Comparison of ENCODE assay signal across 17 mouse cellular contexts in the genomic region with DNA sequence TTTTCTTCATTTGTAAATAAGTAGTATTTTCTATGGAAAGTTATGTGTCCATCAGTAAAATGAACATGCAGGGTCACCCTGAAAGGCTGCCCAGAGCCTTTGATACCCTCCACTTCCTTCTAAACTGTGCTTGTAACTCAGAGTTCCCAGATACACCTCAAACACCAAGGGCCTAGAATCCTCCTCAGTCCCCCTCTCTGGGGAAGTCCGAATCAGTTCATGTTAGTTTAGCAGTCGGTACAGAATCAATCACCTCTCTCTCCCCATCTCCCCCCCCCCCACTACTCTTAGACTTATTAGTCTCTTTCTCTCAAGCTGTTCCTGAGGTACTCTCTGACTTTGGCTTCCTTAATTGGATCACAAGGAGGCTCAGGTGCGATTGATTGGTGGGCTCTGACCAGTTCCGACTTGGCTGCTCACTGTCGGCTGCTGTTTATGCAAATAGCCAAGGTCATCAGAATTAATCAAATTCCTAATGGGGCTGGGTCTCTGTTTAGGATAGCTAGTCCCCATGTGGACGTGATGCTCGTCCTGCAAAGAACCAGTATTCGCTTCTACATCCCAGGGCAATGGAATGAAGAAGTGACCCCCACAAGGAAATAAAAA. TPM values are rescaled to one million over a fixed set of nuclear protein-coding genes. Genes with fewer than 3 reads are reported as not detected.
DNase-seq lines count a peak whose midpoint lies in the region; ATAC-seq and TF ChIP-seq lines count a peak whose summit lies in the region.
"Had no signal": no experiment of that assay in that cellular context is flagged by ENCODE, and none has a peak within 500 bp of the region (broad histone marks: within the 10 kb centered on the region; RNA-seq: fewer than 3 reads in every experiment).

No protein-coding gene starts in this region.

- peak; percentile 2 for DNase-seq in heart, postnatal 4 days
- no peak for DNase-seq in heart, adult 18-20 months
- DNase-seq in forebrain, embryonic 10.5 days (ENCODE audit: extremely low spot score, low spot score), result no peak
- DNase-seq in forebrain, postnatal 0 days, result no peak
- DNase-seq in embryo, embryonic 10 days (ENCODE audit: low spot score), result no peak
- no peak for DNase-seq in kidney, adult 11 months
- DNase-seq: adrenal gland, postnatal 14 days; cerebellum, adult 9-10 months; gastrocnemius, postnatal 10 days had no signal

- peaks cover 20% of the 10 kb centered on the region for H3K4me1 ChIP-seq in midbrain, embryonic 12.5 days
- H3K4me1 ChIP-seq in midbrain, embryonic 15.5 days, result peaks cover 13% of the 10 kb centered on the region
- peaks cover 14% of the 10 kb centered on the region for H3K4me1 ChIP-seq in forebrain, embryonic 10.5 days
- H3K4me1 ChIP-seq in forebrain, postnatal 0 days (ENCODE audit: insufficient read depth), result peaks cover 5% of the 10 kb centered on the region; the same call in 1 of the 2 replicates

- H3K27me3 ChIP-seq in midbrain, embryonic 12.5 days, result no peaks in the 10 kb centered on the region
- H3K27me3 ChIP-seq in midbrain, embryonic 15.5 days (replicated peaks), result no peaks in the 10 kb centered on the region
- no peaks in the 10 kb centered on the region for H3K27me3 ChIP-seq in forebrain, embryonic 10.5 days (ENCODE audit: poor library complexity, severe bottlenecking)
- no peaks in the 10 kb centered on the region for H3K27me3 ChIP-seq in forebrain, postnatal 0 days (ENCODE audit: insufficient read depth, low read length)
- H3K27me3 ChIP-seq: embryonic facial prominence, embryonic 15.5 days; heart, embryonic 15.5 days; stomach, embryonic 15.5 days had no signal

- H3K4me3 ChIP-seq in midbrain, embryonic 12.5 days, result no peak overlapping the region
- H3K4me3 ChIP-seq in midbrain, embryonic 15.5 days, result no peak overlapping the region
- no peak overlapping the region for H3K4me3 ChIP-seq in forebrain, embryonic 10.5 days
- H3K4me3 ChIP-seq in forebrain, postnatal 0 days (ENCODE audit: low read depth, low read length), result no peak overlapping the region
- H3K4me3 ChIP-seq: embryonic facial prominence, embryonic 15.5 days; heart, embryonic 15.5 days; stomach, embryonic 15.5 days had no signal

- no peak for TF ChIP-seq CTCF in forebrain, postnatal 0 days (IDR thresholded peaks at IDR 0.05; ENCODE audit: low read depth)

- no peaks in the 10 kb centered on the region for H3K9me3 ChIP-seq in midbrain, embryonic 12.5 days
- H3K9me3 ChIP-seq in midbrain, embryonic 15.5 days, result no peaks in the 10 kb centered on the region
- no peaks in the 10 kb centered on the region for H3K9me3 ChIP-seq in forebrain, embryonic 10.5 days
- H3K9me3 ChIP-seq in forebrain, postnatal 0 days (ENCODE audit: low read length), result no peaks in the 10 kb centered on the region
- H3K9me3 ChIP-seq: embryonic facial prominence, embryonic 15.5 days; heart, embryonic 15.5 days; stomach, embryonic 15.5 days had no signal

- peak; percentile 35; the same call in 1 of the 2 replicates for ATAC-seq in midbrain, embryonic 12.5 days (ENCODE audit: low FRiP score, low read depth)
- ATAC-seq in midbrain, embryonic 15.5 days (replicated peaks), result no peak
- ATAC-seq in forebrain, postnatal 0 days, result no peak
- ATAC-seq: inflammation-experienced regulatory T-cells, adult 6 months had no signal

- no peak overlapping the region for H3K9ac ChIP-seq in midbrain, embryonic 12.5 days (replicated peaks)
- H3K9ac ChIP-seq in midbrain, embryonic 15.5 days, result no peak overlapping the region
- H3K9ac ChIP-seq in forebrain, postnatal 0 days, result no peak overlapping the region
- H3K9ac ChIP-seq: embryonic facial prominence, embryonic 15.5 days; heart, embryonic 15.5 days; stomach, embryonic 15.5 days had no signal

- peak overlapping the region; percentile 27 for H3K27ac ChIP-seq in midbrain, embryonic 12.5 days (replicated peaks)
- no peak overlapping the region for H3K27ac ChIP-seq in midbrain, embryonic 15.5 days
- H3K27ac ChIP-seq in forebrain, embryonic 10.5 days, result peak overlapping the region; percentile 41; the same call in 1 of the 2 replicates
- 0 out of 2 replicates have a peak overlapping the region, but pooled peaks have one; percentile 15 for H3K27ac ChIP-seq in forebrain, postnatal 0 days (ENCODE audit: low read depth, low read length)
- H3K27ac ChIP-seq: embryonic facial prominence, embryonic 15.5 days; macrophage; stomach, embryonic 15.5 days had no signal

- H3K4me2 ChIP-seq in midbrain, embryonic 12.5 days (replicated peaks), result peak overlapping the region; percentile 9; the same call in 1 of the 2 replicates
- no peak overlapping the region for H3K4me2 ChIP-seq in midbrain, embryonic 15.5 days
- H3K4me2 ChIP-seq in forebrain, postnatal 0 days (ENCODE audit: low read depth), result no peak overlapping the region
- H3K4me2 ChIP-seq: embryonic facial prominence, embryonic 15.5 days; heart, embryonic 15.5 days; stomach, embryonic 15.5 days had no signal

- peaks cover 31% of the 10 kb centered on the region for H3K36me3 ChIP-seq in midbrain, embryonic 12.5 days
- H3K36me3 ChIP-seq in midbrain, embryonic 15.5 days (replicated peaks), result 0 out of 2 replicates have a peak, but pooled peaks cover 8% of the 10 kb centered on the region
- H3K36me3 ChIP-seq in forebrain, embryonic 10.5 days (replicated peaks), result peaks cover 37% of the 10 kb centered on the region
- peaks cover 14% of the 10 kb centered on the region for H3K36me3 ChIP-seq in forebrain, postnatal 0 days (ENCODE audit: insufficient read depth)
- H3K36me3 ChIP-seq: heart, embryonic 15.5 days had no signal

- 28% methylated on average over 8 of the region's 8 CpGs for WGBS in midbrain, embryonic 12.5 days
- 23% methylated on average over 8 of the region's 8 CpGs for WGBS in midbrain, embryonic 15.5 days
- 48% methylated on average over 8 of the region's 8 CpGs for whole genome bisulfite sequencing in forebrain, embryonic 10.5 days
- 29% methylated on average over 8 of the region's 8 CpGs for WGBS in forebrain, postnatal 0 days

RNA-seq across cellular contexts. Expression of a gene that starts 3.2 kb away (rescaled TPM):
- 100 to 1,000 TPM; 233 to 249 TPM for total RNA-seq in heart, postnatal 4 days (2021)
- total RNA-seq in heart, adult 18-20 months (2021), result 100 to 1,000 TPM; 201 to 225 TPM
- polyA plus RNA-seq in midbrain, embryonic 12.5 days (2016; fragmentation: Nextera tagmentation; extraction: Ambion mirVana), result 3.9 and 5.1 TPM in 2 replicates
- polyA plus RNA-seq in midbrain, embryonic 15.5 days (2015; fragmentation: Nextera tagmentation; extraction: Ambion mirVana), result 7.3 and 7.9 TPM in 2 replicates
- 1.8 and 2.0 TPM in 2 replicates for polyA plus RNA-seq in forebrain, embryonic 10.5 days (2016; fragmentation: Nextera tagmentation; extraction: Ambion mirVana)
- total RNA-seq in forebrain, postnatal 0 days (2014; rRNA removed), result 36.2 and 43.3 TPM in 2 replicates
- 3.2 and 4.2 TPM in 2 replicates for polyA plus RNA-seq in forebrain, postnatal 0 days (2015; fragmentation: Nextera tagmentation; extraction: Ambion mirVana)
- polyA plus RNA-seq: macrophage had no signal

RNA-seq across cellular contexts. Expression of a gene that starts 24.3 kb away (rescaled TPM):
- 1 to 10 TPM; 4.4 to 4.5 TPM for total RNA-seq in heart, postnatal 4 days (2021)
- total RNA-seq in heart, adult 18-20 months (2021), result 1 to 10 TPM in 1 of 2 experiments, under 1 TPM in 1; 0.92 to 3.0 TPM
- polyA plus RNA-seq in midbrain, embryonic 12.5 days (2016; fragmentation: Nextera tagmentation; extraction: Ambion mirVana), result 14.4 and 14.9 TPM in 2 replicates
- 13.8 and 14.2 TPM in 2 replicates for polyA plus RNA-seq in midbrain, embryonic 15.5 days (2015; fragmentation: Nextera tagmentation; extraction: Ambion mirVana)
- polyA plus RNA-seq in forebrain, embryonic 10.5 days (2016; fragmentation: Nextera tagmentation; extraction: Ambion mirVana), result 11.1 and 11.2 TPM in 2 replicates
- total RNA-seq in forebrain, postnatal 0 days (2014; rRNA removed), result 24.0 and 29.6 TPM in 2 replicates
- 12.3 and 12.5 TPM in 2 replicates for polyA plus RNA-seq in forebrain, postnatal 0 days (2015; fragmentation: Nextera tagmentation; extraction: Ambion mirVana)

RNA-seq across cellular contexts. Expression of a gene that starts 36.9 kb away (rescaled TPM):
- not detected for total RNA-seq in heart, postnatal 4 days (2021)
- not detected for total RNA-seq in heart, adult 18-20 months (2021)
- 0.14 and 0.15 TPM in 2 replicates for polyA plus RNA-seq in midbrain, embryonic 12.5 days (2016; fragmentation: Nextera tagmentation; extraction: Ambion mirVana)
- polyA plus RNA-seq in midbrain, embryonic 15.5 days (2015; fragmentation: Nextera tagmentation; extraction: Ambion mirVana), result 0.54 and 1.1 TPM in 2 replicates
- polyA plus RNA-seq in forebrain, embryonic 10.5 days (2016; fragmentation: Nextera tagmentation; extraction: Ambion mirVana), result not detected in 2 replicates
- 0.31 and 0.62 TPM in 2 replicates for total RNA-seq in forebrain, postnatal 0 days (2014; rRNA removed)
- polyA plus RNA-seq in forebrain, postnatal 0 days (2015; fragmentation: Nextera tagmentation; extraction: Ambion mirVana), result 0.48 and 0.55 TPM in 2 replicates
- total RNA-seq: adrenal gland, postnatal 14 days had no signal
- polyA plus RNA-seq: heart, embryonic 15.5 days; kidney, embryonic 16.5 days; macrophage had no signal
